Mouse (Mus musculus): Measurements from ENCODE around the gene Urm1. TPM values are rescaled to one million over a fixed set of nuclear protein-coding genes. Genes with fewer than 3 reads are reported as not detected.

Urm1 gene
- polyA plus RNA-seq, 1 experiment from 2014 or later = 31.4 TPM

- H3K9ac ChIP-seq (ENCODE audit: low read depth, low read length) = no peak overlapping the region
- no peak overlapping the region for H3K4me2 ChIP-seq (ENCODE audit: low read length)
- H3K9me3 ChIP-seq (ENCODE audit: control insufficient read depth, low read length) = no peaks in the 10 kb centered on the region
- 95% methylated on average over 2 of the region's 2 CpGs for WGBS
- peaks cover 7% of the 10 kb centered on the region for H3K4me1 ChIP-seq (ENCODE audit: control insufficient read depth, insufficient read depth, low read depth, low read length)
- no peaks in the 10 kb centered on the region for H3K27me3 ChIP-seq (replicated peaks; ENCODE audit: control insufficient read depth, insufficient read depth, low read length)
- H3K27ac ChIP-seq (ENCODE audit: low read depth, low read length) = no peak overlapping the region
- peaks cover 20% of the 10 kb centered on the region for H3K36me3 ChIP-seq (ENCODE audit: control insufficient read depth, insufficient read depth, low read length)
- H3K4me3 ChIP-seq (ENCODE audit: low read length) = no peak overlapping the region
- ATAC-seq = no peak
These were observed 26.9 kb upstream of the Urm1 start for GRCm38 (mm10) chr2:29792772-29793487.

- H3K9ac ChIP-seq (ENCODE audit: low read depth, low read length) = peak within 1 kb of the TSS; percentile 84
- 6% methylated on average over 24 of the region's 28 CpGs for WGBS
- ATAC-seq = peak; percentile 98
These were observed 17.6 kb upstream of the Urm1 start, which contains the start of gene Slc27a4 for GRCm38 (mm10) chr2:29802075-29802826. TSS of gene Slc27a4 (plus strand) at chr2:29802634.

GRCm38 (mm10) chr2:29802827-29803201 lies 17.1 kb upstream of the Urm1 start:
- under 1% methylated on average over 36 of the region's 39 CpGs for WGBS
- Histone ChIP-seq H3K9ac (ENCODE audit: low read depth, low read length) (peak overlapping the region; percentile 84), H3K36me3 (ENCODE audit: control insufficient read depth, insufficient read depth, low read length) (peaks cover 37% of the 10 kb centered on the region), H3K4me1 (ENCODE audit: control insufficient read depth, insufficient read depth, low read depth, low read length) (peaks cover 15% of the 10 kb centered on the region), H3K27ac (ENCODE audit: low read depth, low read length) (peak overlapping the region; percentile 89), H3K4me3 (ENCODE audit: low read length) (peak overlapping the region; percentile 77), H3K27me3 (replicated peaks; ENCODE audit: control insufficient read depth, insufficient read depth, low read length) (no peaks in the 10 kb centered on the region), H3K9me3 (ENCODE audit: control insufficient read depth, low read length) (no peaks in the 10 kb centered on the region), H3K4me2 (ENCODE audit: low read length) (peak overlapping the region; percentile 62)
- peak; percentile 86 for ATAC-seq

More at GRCm38 (mm10) chr2:29802075-29802826, 17.6 kb upstream of the Urm1 start, which contains the start of gene Slc27a4:
- Histone ChIP-seq H3K27me3 (replicated peaks; ENCODE audit: control insufficient read depth, insufficient read depth, low read length) (no peaks in the 10 kb centered on the region), H3K4me1 (ENCODE audit: control insufficient read depth, insufficient read depth, low read depth, low read length) (peaks cover 15% of the 10 kb centered on the region), H3K4me2 (ENCODE audit: low read length) (peak within 1 kb of the TSS; percentile 62), H3K27ac (ENCODE audit: low read depth, low read length) (peak within 1 kb of the TSS; percentile 89), H3K4me3 (ENCODE audit: low read length) (peak within 1 kb of the TSS; percentile 77), H3K36me3 (ENCODE audit: control insufficient read depth, insufficient read depth, low read length) (peaks cover 31% of the 10 kb centered on the region), H3K9me3 (ENCODE audit: control insufficient read depth, low read length) (no peaks in the 10 kb centered on the region)

- Histone ChIP-seq H3K4me2 (ENCODE audit: low read length) (peak overlapping the region; percentile 62), H3K4me3 (ENCODE audit: low read length) (peak overlapping the region; percentile 77), H3K36me3 (ENCODE audit: control insufficient read depth, insufficient read depth, low read length) (peaks cover 42% of the 10 kb centered on the region), H3K9me3 (ENCODE audit: control insufficient read depth, low read length) (no peaks in the 10 kb centered on the region), H3K4me1 (ENCODE audit: control insufficient read depth, insufficient read depth, low read depth, low read length) (peaks cover 15% of the 10 kb centered on the region), H3K27me3 (replicated peaks; ENCODE audit: control insufficient read depth, insufficient read depth, low read length) (no peaks in the 10 kb centered on the region), H3K9ac (ENCODE audit: low read depth, low read length) (peak overlapping the region; percentile 84), H3K27ac (ENCODE audit: low read depth, low read length) (peak overlapping the region; percentile 89)
- WGBS = 18% methylated on average over 6 of the region's 6 CpGs
- ATAC-seq = peak; percentile 17; the same call in 1 of the 2 replicates
These were observed 16.5 kb upstream of the Urm1 start for GRCm38 (mm10) chr2:29803400-29803831.

- Histone ChIP-seq H3K9me3 (ENCODE audit: control insufficient read depth, low read length) (no peaks in the 10 kb centered on the region), H3K4me3 (ENCODE audit: low read length) (no peak overlapping the region), H3K9ac (ENCODE audit: low read depth, low read length) (no peak overlapping the region), H3K4me2 (ENCODE audit: low read length) (no peak overlapping the region), H3K27me3 (replicated peaks; ENCODE audit: control insufficient read depth, insufficient read depth, low read length) (no peaks in the 10 kb centered on the region), H3K4me1 (ENCODE audit: control insufficient read depth, insufficient read depth, low read depth, low read length) (peaks cover 10% of the 10 kb centered on the region), H3K36me3 (ENCODE audit: control insufficient read depth, insufficient read depth, low read length) (peaks cover 39% of the 10 kb centered on the region), H3K27ac (ENCODE audit: low read depth, low read length) (no peak overlapping the region)
- no peak for ATAC-seq
- 92% methylated on average over 11 of the region's 11 CpGs for WGBS
These were observed 4.0 kb upstream of the Urm1 start for GRCm38 (mm10) chr2:29815678-29816371.

- Histone ChIP-seq H3K27me3 (replicated peaks; ENCODE audit: control insufficient read depth, insufficient read depth, low read length) (no peaks in the 10 kb centered on the region), H3K9ac (ENCODE audit: low read depth, low read length) (no peak overlapping the region), H3K9me3 (ENCODE audit: control insufficient read depth, low read length) (no peaks in the 10 kb centered on the region), H3K36me3 (ENCODE audit: control insufficient read depth, insufficient read depth, low read length) (peaks cover 31% of the 10 kb centered on the region), H3K4me1 (ENCODE audit: control insufficient read depth, insufficient read depth, low read depth, low read length) (peaks cover 10% of the 10 kb centered on the region), H3K27ac (ENCODE audit: low read depth, low read length) (peak overlapping the region; percentile 68), H3K4me2 (ENCODE audit: low read length) (peak overlapping the region; percentile 47), H3K4me3 (ENCODE audit: low read length) (no peak overlapping the region)
- ATAC-seq = peak; percentile 77
- WGBS = 32% methylated on average over 8 of the region's 8 CpGs
These were observed 2.2 kb upstream of the Urm1 start for GRCm38 (mm10) chr2:29817426-29818232.

GRCm38 (mm10) chr2:29819363-29819762 lies 512 bp upstream of the Urm1 start:
- WGBS = 0% methylated on average over 2 of the region's 2 CpGs
- Histone ChIP-seq H3K27me3 (replicated peaks; ENCODE audit: control insufficient read depth, insufficient read depth, low read length) (no peaks in the 10 kb centered on the region), H3K4me2 (ENCODE audit: low read length) (peak overlapping the region; percentile 80; the same call in 1 of the 2 replicates), H3K4me3 (ENCODE audit: low read length) (no peak overlapping the region), H3K9ac (ENCODE audit: low read depth, low read length) (peak overlapping the region; percentile 5; the same call in 1 of the 2 replicates), H3K9me3 (ENCODE audit: control insufficient read depth, low read length) (no peaks in the 10 kb centered on the region), H3K36me3 (ENCODE audit: control insufficient read depth, insufficient read depth, low read length) (peaks cover 17% of the 10 kb centered on the region), H3K27ac (ENCODE audit: low read depth, low read length) (peak overlapping the region; percentile 90), H3K4me1 (ENCODE audit: control insufficient read depth, insufficient read depth, low read depth, low read length) (peaks cover 10% of the 10 kb centered on the region)
- no peak for ATAC-seq

- WGBS = 7% methylated on average over 11 of the region's 11 CpGs
- peak overlapping the region; percentile 90 for H3K4me3 ChIP-seq (ENCODE audit: low read length)
- H3K27ac ChIP-seq (ENCODE audit: low read depth, low read length) = peak overlapping the region; percentile 90
- ATAC-seq = no peak
- no peaks in the 10 kb centered on the region for H3K36me3 ChIP-seq (ENCODE audit: control insufficient read depth, insufficient read depth, low read length)
- no peaks in the 10 kb centered on the region for H3K9me3 ChIP-seq (ENCODE audit: control insufficient read depth, low read length)
- no peaks in the 10 kb centered on the region for H3K27me3 ChIP-seq (replicated peaks; ENCODE audit: control insufficient read depth, insufficient read depth, low read length)
- H3K4me2 ChIP-seq (ENCODE audit: low read length) = peak overlapping the region; percentile 82
- H3K4me1 ChIP-seq (ENCODE audit: control insufficient read depth, insufficient read depth, low read depth, low read length) = peaks cover 14% of the 10 kb centered on the region
- H3K9ac ChIP-seq (ENCODE audit: low read depth, low read length) = peak overlapping the region; percentile 76
These were observed 6.5 kb downstream of the Urm1 start for GRCm38 (mm10) chr2:29826318-29826925.
